In the genomic region with DNA sequence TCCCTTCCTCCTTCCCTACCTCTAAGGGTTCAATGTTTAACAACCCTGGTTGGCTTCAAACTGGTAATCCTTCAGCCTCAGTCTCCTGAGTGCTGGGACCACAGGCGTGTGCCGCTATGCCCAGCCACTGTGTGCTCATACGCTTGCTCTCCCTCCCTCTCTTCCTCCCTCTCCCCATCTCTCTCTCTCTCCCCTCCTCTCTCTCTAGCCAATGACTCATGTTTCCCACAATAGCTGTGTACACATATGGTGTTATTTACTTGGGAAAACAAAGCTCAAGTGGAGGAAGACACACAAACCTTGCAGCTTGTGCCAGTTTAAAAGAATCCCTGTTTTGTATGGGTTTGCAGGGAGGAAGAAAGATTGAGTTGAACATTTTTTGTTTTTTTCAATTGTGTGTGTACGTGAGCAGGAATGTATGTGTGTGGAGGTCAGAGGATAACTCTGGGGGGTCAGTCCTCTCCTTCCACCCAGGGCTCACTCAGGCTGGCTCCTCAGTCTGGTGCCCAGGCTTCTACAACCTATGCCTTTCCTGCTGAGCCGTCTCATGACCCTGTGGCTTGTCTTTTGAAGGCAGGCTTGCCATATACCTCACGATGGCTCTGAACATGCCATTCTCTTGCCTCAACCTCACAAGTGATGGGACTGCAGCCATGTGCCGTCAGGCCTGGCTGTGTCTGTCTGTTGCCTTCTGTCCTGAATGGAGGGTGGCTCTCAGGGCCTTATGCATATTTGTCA, we compare ENCODE assay signal across 12 mouse cellular contexts. TPM values are rescaled to one million over a fixed set of nuclear protein-coding genes. Genes with fewer than 3 reads are reported as not detected.
DNase-seq lines count a peak whose midpoint lies in the region.
"Had no signal": no experiment of that assay in that cellular context is flagged by ENCODE, and none has a peak within 500 bp of the region (broad histone marks: within the 10 kb centered on the region; RNA-seq: fewer than 3 reads in every experiment).

No protein-coding gene starts in this region.

- peak; percentile 63 for DNase-seq in cerebellum, adult 11 months
- no peak for DNase-seq in cerebellum, postnatal 4 days (ENCODE audit: low spot score in 2 of 2)
- peak; percentile 57 to 84 for DNase-seq in left cerebral cortex, postnatal 25 days (ENCODE audit: low spot score in 2 of 2)
- DNase-seq in left cerebral cortex, postnatal 10 days (ENCODE audit: extremely low spot score in 1 of 2, low spot score in 2 of 2), result no peak
- peak; percentile 74 to 82 for DNase-seq in cerebellum, adult 18-20 months
- DNase-seq in layer of hippocampus, adult 9-11 months, result peak; percentile 76
- no peak for DNase-seq in adipocyte (ENCODE audit: low spot score)
- DNase-seq in heart, postnatal 36 days, result no peak
- DNase-seq: gastrocnemius, postnatal 14 days; lung, adult 18-20 months; retina, postnatal 1 day had no signal

- intact Hi-C loops in left cerebral cortex, postnatal 25 days (cut with DNase I), result loop anchor here (1.0 kb wide), 1 partner anchor 19 kb away; no protein-coding TSS in a partner anchor
- intact Hi-C loops in left cerebral cortex, postnatal 10 days (cut with DNase I), result no loop called here
- intact Hi-C loops in heart, postnatal 36 days (cut with DNase I), result loop anchor here (1.0 kb wide), 1 partner anchor 28 kb away; no protein-coding TSS in a partner anchor

RNA-seq across cellular contexts. Expression of gene Limd2, which starts 19.2 kb away (rescaled TPM):
- total RNA-seq in left cerebral cortex, postnatal 25 days (2021), result 100 to 1,000 TPM; 101 to 103 TPM
- total RNA-seq in left cerebral cortex, postnatal 10 days (2021), result 10 to 100 TPM; 79.4 to 89.1 TPM
- 1 to 10 TPM; 4.2 to 4.8 TPM for total RNA-seq in heart, postnatal 36 days (2021)

RNA-seq across cellular contexts. Expression of gene Gm10840, which starts 19.2 kb away (rescaled TPM):
- not detected for total RNA-seq in left cerebral cortex, postnatal 25 days (2021)
- 1 to 10 TPM in 1 of 2 experiments, not detected in 1; 1.5 TPM for total RNA-seq in left cerebral cortex, postnatal 10 days (2021)
- total RNA-seq in heart, postnatal 36 days (2021), result not detected
- total RNA-seq: gastrocnemius, postnatal 14 days; MEL had no signal

RNA-seq across cellular contexts. Expression of gene Strada, which starts 22.1 kb away (rescaled TPM):
- 10 to 100 TPM; 24.8 to 25.5 TPM for total RNA-seq in left cerebral cortex, postnatal 25 days (2021)
- total RNA-seq in left cerebral cortex, postnatal 10 days (2021), result 10 to 100 TPM; 27.5 to 28.2 TPM
- 1 to 10 TPM; 7.2 to 8.2 TPM for total RNA-seq in heart, postnatal 36 days (2021)

RNA-seq across cellular contexts. Expression of gene Ccdc47, which starts 36.3 kb away (rescaled TPM):
- total RNA-seq in left cerebral cortex, postnatal 25 days (2021), result 10 to 100 TPM; 79.9 to 83.7 TPM
- total RNA-seq in left cerebral cortex, postnatal 10 days (2021), result 10 to 100 TPM; 77.3 to 85.3 TPM
- 10 to 100 TPM; 72.5 to 82.4 TPM for total RNA-seq in heart, postnatal 36 days (2021)

RNA-seq across cellular contexts. Expression of gene Ddx42, which starts 36.8 kb away (rescaled TPM):
- total RNA-seq in left cerebral cortex, postnatal 25 days (2021), result 10 to 100 TPM; 64.1 to 68.2 TPM
- total RNA-seq in left cerebral cortex, postnatal 10 days (2021), result 10 to 100 TPM; 67.9 to 72.7 TPM
- total RNA-seq in heart, postnatal 36 days (2021), result 10 to 100 TPM; 26.5 to 28.7 TPM

Comparison
In these comparisons a context has a peak if more than half of its experiments do, and no peak if none do; other contexts are left out.
1. DNase-seq: peak in cerebellum, adult 11 months (single experiment), left cerebral cortex, postnatal 25 days (2 of 2), cerebellum, adult 18-20 months (2 of 2) and layer of hippocampus, adult 9-11 months (single experiment); none in cerebellum, postnatal 4 days (0 of 2), left cerebral cortex, postnatal 10 days (0 of 2), adipocyte (single experiment) and heart, postnatal 36 days (0 of 2).
2. RNA of gene Limd2, which starts 19.2 kb away (total RNA-seq): 101 to 103 TPM in left cerebral cortex, postnatal 25 days and 79.4 to 89.1 TPM in left cerebral cortex, postnatal 10 days; 4.2 to 4.8 TPM in heart, postnatal 36 days; every median in the first group is over 10 times any median in the second.